Mouse (Mus musculus): ENCODE measurements at regions not wholly inside any gene's neighbourhood (a gene's known extent, or its start where the extent isn't known, plus 50 kb on each side); places are given as distances from the start of the nearest gene placed in this dataset.

- ATAC-seq (replicated peaks; ENCODE audit: low read depth, poor library complexity, severe bottlenecking), result peak; percentile 60; the same call in 1 of the 2 replicates
Measured at GRCm38 (mm10) chr4:131400756-131401155, 437.3 kb downstream of the Ptpru start.

DNA sequence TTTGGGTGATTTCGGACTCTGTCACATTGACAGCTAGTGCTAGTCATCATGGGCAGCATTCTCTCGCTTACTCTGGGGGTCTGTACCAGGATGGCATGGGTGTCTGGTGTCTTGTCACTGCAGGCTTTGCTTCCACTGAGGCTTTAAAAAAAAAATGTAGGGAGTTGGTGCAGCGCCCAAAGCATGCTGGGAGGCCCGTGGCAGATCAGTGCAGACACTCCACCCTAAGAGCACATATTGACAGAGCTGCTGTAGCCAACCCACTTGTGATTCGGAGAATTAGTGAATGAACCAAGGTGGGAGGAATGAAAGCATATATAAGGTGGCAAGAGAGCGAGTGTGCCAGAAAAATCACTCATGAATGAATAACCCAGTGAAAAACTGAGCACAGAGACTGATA is 436.8 kb downstream of the Ptpru start:
- no peak for ATAC-seq (replicated peaks; ENCODE audit: low read depth, poor library complexity, severe bottlenecking)

- ATAC-seq (replicated peaks; ENCODE audit: low read depth, poor library complexity, severe bottlenecking), result no peak
Measured at GRCm38 (mm10) chr4:131405376-131406017, 432.6 kb downstream of the Ptpru start.

DNA sequence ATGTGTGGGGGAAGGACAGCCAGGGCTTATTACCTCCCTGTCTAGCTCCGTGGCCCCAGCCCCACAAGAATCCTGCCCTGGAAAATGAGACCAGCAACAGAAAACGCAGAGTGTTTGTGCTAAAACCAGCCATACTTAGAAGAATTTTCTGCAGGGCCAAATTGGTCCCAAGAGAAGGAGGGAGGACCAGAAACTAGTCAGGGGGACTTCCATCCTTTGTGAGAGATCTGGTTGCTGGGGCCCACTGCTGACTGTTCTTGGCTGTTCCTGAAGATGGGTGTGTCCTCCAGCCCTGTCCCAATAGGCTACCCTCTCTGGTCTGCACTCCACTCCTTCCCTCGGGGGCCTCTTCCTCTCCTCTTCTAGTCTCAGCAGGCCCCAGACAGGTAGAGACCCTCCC is 430.6 kb downstream of the Ptpru start:
- ATAC-seq (replicated peaks; ENCODE audit: low read depth, poor library complexity, severe bottlenecking), result no peak

- no peak for ATAC-seq (replicated peaks; ENCODE audit: low read depth, poor library complexity, severe bottlenecking)
Measured at GRCm38 (mm10) chr4:131408644-131409043, 429.4 kb downstream of the Ptpru start.

- peak; percentile 57; the same call in 1 of the 2 replicates for ATAC-seq (replicated peaks; ENCODE audit: low read depth, poor library complexity, severe bottlenecking)
Measured at GRCm38 (mm10) chr4:131409805-131410204, 428.3 kb downstream of the Ptpru start.

GRCm38 (mm10) chr4:131411936-131412335 is 426.2 kb downstream of the Ptpru start:
- ATAC-seq (replicated peaks; ENCODE audit: low read depth, poor library complexity, severe bottlenecking), result no peak

DNA sequence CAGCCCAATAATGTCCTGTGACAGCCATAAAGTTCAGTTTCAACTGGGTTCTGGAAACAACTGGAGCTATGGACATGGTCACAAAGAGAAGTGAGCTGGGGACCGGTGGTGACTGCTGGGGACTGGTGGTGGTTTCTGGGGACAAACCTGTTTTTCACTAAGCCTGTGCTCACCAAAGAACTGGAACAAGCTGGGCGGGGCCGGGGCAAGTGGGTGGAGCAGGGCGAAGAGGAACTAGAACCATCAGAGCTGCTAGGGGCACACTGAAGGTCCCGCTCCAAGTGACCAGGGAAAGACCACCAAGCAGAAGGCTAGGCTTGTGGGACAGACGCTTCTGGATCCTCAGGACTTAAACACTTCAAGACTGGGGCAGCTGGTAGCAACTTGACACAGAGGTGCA is 424.7 kb downstream of the Ptpru start:
- peak; percentile 31; the same call in 1 of the 2 replicates for ATAC-seq (replicated peaks; ENCODE audit: low read depth, poor library complexity, severe bottlenecking)

DNA sequence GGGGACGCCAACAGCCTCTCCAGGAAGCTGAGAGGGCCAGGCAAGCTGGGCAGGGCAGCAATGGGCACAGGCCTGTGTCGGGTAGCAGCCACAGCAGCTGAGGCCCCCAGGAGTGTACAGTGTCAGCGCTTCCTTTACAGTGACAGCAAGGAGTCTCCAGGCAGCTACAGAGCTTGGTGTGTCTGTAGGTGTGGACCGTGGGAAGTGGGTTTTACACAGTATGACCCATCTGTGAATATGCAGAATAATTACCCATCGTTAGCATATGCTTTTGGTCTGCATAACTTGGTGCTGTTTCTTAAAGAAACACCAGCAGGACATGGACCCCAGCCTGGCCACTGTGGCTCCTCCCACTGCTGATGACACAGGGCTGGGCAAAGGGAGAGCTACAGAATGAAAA is 422.6 kb downstream of the Ptpru start:
- no peak for ATAC-seq (replicated peaks; ENCODE audit: low read depth, poor library complexity, severe bottlenecking)

- no peak for ATAC-seq (replicated peaks; ENCODE audit: low read depth, poor library complexity, severe bottlenecking)
Measured at GRCm38 (mm10) chr4:131416209-131416608, 421.9 kb downstream of the Ptpru start.

DNA sequence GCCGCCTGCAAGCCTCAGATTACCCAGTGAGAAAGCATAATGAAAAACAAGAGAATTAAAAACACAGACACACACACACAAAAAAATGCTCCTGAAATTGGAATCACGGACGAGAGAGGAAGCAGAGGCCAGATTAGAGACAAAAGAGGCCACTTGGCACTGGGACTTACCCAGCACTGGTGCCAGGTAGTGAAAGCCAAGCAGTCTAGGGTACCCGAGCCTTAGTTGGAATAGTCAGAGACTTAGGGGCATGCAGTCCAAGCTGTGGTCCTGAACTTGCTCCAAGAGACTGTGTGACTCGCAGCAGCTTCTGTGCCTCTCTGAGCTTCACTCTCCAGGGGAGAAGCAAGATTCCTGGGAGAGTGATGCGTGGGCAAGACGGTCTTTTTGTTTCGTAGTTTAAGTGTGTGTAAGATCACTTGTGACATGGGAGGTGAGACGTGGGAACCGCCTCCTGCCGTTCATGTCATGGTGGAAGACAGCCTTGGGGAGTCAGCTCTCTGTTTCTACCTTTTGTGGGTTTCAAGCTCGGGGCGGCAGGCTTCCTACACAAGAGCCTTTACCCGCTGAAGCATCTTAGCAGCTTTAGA is 420.8 kb downstream of the Ptpru start:
- ATAC-seq (replicated peaks; ENCODE audit: low read depth, poor library complexity, severe bottlenecking), result no peak

GRCm38 (mm10) chr4:131425311-131425710 is 412.8 kb downstream of the Ptpru start:
- ATAC-seq (replicated peaks; ENCODE audit: low read depth, poor library complexity, severe bottlenecking), result no peak

GRCm38 (mm10) chr4:131427871-131428270 is 410.2 kb downstream of the Ptpru start:
- no peak for ATAC-seq (replicated peaks; ENCODE audit: low read depth, poor library complexity, severe bottlenecking)

GRCm38 (mm10) chr4:131429356-131429755 is 408.7 kb downstream of the Ptpru start:
- ATAC-seq (replicated peaks; ENCODE audit: low read depth, poor library complexity, severe bottlenecking), result no peak

- no peak for ATAC-seq (replicated peaks; ENCODE audit: low read depth, poor library complexity, severe bottlenecking)
Measured at GRCm38 (mm10) chr4:131430420-131430819, 407.7 kb downstream of the Ptpru start.

GRCm38 (mm10) chr4:131431188-131431587 is 406.9 kb downstream of the Ptpru start:
- ATAC-seq (replicated peaks; ENCODE audit: low read depth, poor library complexity, severe bottlenecking), result peak; percentile 86

GRCm38 (mm10) chr4:131432591-131433177 is 405.4 kb downstream of the Ptpru start:
- no peak for ATAC-seq (replicated peaks; ENCODE audit: low read depth, poor library complexity, severe bottlenecking)

DNA sequence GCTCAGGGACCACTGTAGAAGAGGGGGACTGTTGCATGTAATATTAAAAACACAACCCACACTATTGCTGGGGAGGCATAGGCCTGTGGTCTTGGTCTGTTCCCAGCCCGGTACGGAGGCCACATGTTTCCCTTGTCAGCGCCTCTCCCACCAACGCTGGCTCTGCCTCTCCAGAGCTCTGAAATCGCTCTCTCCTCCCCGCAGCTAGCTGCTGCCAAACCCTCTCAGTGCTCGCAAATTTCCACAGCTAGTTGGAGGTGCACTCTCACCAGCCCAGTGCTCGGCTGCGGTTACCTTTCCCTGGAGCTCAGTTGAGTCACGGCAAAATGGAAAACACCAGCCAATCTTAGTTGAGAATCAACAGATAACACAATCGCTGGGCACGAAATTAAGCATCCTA is 402.9 kb downstream of the Ptpru start:
- ATAC-seq (replicated peaks; ENCODE audit: low read depth, poor library complexity, severe bottlenecking), result no peak

GRCm38 (mm10) chr4:131438403-131438802 is 399.7 kb downstream of the Ptpru start:
- no peak for ATAC-seq (replicated peaks; ENCODE audit: low read depth, poor library complexity, severe bottlenecking)

DNA sequence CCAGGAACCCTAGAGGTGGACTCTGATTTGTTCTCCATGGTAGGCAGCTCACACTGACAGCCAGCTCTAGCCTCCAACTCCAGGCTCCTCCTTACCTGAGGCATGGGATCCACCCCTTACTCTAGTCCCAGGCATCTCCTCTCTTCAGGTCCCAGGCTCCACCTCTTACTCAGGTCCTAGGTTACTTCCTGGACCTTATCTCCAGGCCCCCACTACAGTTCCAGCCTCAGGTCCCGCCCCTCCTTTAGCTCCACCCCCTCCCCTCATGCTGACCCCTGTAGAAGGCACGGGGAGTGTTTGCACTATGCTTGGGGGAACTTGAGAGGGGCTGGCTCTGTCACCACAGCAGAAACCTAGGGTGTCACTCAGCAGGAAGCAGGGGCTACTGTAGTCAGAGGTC is 399.2 kb downstream of the Ptpru start:
- no peak for ATAC-seq (replicated peaks; ENCODE audit: low read depth, poor library complexity, severe bottlenecking)

DNA sequence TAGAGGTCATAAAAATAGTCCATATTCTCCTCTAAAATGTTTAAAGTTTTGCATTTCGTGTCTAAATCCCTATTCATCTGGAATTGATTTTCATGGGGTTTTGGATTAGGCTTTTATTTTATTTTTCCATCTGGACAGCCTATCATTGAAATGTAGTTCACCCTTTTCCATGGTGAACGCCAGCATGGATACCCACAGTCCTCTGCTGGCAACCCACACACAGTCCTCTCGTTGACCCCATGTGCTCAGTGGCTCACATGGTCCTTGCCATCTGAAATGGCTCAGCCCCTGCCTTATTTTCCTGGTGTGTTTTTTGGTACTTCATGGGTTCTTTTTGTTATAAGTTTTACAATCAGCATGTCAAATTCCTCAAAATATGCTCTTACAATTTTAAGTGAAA is 397.2 kb downstream of the Ptpru start:
- ATAC-seq (replicated peaks; ENCODE audit: low read depth, poor library complexity, severe bottlenecking), result no peak

- no peak for ATAC-seq (replicated peaks; ENCODE audit: low read depth, poor library complexity, severe bottlenecking)
Measured at GRCm38 (mm10) chr4:131443518-131443917, 394.6 kb downstream of the Ptpru start.

Measured in common myeloid progenitor, adult 5-6 weeks (primary cell).